Mouse (Mus musculus) R1 (cell line): ENCODE measurements around the gene Thra.

Experiments
- DNase-seq: peaks from one replicate; pipeline ENCODE4 v3.0.0-alpha.2; 2018; ENCODE audit warnings: low read depth, low spot score

Gene Thra

DNA sequence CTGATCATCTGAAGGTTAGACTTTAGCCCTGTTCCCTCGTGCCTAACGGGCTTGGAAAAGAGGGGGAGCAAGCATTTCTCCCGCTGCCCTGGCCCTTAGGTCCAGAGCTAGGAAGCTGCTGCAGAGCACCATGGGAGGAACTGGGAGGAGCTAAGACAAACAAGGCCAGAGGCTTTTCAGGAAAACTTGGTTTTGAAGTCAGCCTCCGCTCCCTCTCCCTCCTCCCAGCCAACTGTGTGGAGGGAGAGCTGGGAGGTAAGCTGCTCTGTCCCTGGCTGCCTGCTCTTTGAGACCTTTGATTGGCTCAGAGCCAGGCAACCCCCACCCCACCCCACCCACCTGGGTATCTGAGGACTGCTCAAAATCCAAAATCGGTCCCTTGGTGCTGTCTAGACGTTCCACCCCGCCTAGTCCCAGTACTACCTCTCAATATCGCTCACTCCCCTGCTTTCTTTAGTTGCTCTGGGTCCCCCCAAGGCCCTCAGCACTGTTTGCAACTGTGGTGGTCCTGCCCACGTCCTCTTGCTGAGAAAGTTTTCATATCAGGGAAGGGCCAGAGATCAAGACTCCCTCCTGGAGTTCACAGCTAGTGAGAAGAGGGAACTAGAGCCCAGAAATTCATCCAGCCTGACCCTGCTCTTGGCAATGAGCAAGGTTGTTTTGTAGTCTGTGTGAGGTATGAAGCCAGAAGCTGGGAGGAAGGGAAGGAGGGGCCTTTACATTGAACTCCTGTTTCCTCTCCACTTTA lies 36.6 kb downstream of the Thra start:
- DNase-seq = peak; percentile 92

DNA sequence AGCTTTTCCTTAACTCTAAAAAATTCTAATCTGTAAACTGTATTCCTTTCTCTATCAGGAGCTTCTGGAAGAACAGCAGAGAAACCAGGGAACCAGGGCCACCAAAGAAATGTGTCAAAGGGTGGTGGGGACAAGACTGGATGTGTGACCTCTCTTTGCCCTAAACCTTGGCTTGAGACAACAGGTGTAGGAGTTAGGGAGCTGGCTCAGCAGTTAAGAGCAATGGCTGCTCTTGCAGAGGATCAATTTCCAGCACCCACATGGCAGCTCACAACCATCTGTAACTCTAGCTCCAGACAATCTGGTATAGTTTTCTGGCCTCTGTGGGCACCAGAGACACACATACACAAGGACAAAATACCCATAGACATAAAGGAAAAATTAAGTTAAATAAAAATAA lies 37.5 kb downstream of the Thra start:
- no peak for DNase-seq

DNA sequence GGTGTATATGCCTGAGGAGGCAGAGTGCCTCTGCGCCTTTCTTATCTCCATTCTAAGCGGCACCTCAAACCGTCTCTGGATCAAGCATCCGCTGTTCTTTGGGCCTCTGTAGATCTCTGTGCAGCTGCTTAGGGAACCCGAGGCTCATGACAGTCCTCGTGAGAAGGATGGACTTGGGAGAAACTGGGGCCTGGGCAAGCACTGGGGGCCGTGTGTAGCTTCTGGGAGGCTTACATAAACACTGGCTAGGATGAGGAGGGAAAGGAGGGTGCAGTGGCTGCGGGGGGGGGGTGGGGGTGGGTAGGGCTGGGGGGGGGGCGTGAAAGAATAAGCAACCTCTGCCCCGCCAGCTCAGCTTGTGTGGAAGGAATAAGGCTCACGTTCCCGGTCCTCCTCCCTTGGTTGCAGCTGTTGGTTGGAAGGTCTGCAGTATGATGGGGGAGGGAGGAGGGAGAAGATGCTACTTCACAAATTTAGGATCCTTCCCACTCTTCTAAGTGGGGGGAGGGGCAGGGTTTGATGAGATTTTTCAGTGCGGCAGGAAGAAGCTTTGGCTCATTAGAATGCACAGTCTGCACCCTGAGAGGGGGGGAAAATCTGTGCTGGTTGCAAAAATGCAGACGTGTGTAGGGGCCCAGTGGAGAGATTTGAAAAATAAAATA lies 41.5 kb downstream of the Thra start:
- peak; percentile 48 for DNase-seq

DNA sequence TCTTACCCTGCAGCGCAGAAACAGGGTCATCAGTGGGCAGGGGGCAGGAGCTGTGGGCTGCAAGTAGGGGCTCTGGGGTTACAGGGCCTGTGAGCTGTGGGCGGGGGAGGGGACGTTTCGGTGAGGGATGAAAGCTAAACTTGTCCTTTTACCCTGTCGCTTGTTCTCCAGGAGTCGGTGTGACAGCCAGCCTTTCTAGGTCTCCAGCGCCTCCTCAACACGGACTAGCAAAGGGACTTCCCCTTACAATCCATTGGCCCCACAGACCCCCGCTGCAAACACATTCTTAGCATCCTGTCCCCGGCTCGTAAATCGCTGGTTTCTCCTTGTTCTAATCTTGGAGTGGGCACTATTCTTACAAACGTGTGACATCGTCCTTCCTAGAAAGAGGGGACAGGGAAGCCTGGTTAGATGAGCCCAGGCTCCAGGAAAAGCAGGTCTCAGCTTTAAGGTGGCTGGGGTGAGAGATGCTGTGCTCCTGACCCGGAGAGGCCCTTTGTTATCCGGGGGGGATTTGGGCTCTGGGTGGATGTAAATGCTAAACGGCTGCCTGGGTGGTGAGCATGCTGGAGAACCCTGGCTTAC lies 42.3 kb downstream of the Thra start:
- no peak for DNase-seq

DNA sequence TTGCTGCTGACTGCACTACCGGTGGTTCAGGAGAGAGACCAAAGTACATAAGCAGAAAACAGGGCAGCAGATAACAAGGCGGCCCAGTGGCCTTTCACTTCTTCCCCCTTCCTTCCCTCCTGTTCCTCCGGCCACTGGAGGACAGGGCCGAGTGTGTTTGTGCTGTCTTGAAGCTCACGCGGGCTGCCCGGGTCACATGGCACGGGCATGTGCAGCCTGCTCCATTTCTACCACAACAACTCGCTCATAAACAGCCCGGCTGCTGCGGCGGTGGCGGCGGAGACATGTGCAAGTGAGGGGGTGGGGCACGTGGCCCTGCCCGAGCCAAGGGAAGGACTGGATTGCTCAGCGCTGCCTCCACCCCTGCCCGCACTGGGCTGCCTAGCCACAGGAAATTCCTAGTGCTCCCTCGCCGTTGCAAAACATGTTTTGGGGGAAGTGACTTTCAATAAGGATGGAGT lies 42.8 kb downstream of the Thra start:
- DNase-seq = peak; percentile 73

DNA sequence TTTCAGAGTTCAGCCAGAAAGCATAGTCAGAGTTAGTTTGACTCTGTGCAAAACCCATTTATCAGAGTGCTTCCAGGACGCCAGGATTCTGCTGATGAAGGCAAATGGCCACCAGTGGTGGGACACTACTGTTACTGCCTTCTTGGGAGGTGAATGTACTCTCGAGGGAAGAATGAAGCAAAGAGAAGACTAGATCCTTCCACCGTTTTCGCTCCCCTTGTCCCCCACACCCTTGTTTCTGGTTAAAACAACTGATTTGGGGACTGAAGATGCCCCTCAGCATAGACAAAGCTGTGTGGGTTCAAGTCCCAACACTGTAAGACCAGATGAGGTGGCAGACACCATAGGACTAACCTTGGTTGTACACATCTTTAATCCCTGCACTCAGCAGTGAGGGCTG lies 43.7 kb downstream of the Thra start:
- no peak for DNase-seq

DNA sequence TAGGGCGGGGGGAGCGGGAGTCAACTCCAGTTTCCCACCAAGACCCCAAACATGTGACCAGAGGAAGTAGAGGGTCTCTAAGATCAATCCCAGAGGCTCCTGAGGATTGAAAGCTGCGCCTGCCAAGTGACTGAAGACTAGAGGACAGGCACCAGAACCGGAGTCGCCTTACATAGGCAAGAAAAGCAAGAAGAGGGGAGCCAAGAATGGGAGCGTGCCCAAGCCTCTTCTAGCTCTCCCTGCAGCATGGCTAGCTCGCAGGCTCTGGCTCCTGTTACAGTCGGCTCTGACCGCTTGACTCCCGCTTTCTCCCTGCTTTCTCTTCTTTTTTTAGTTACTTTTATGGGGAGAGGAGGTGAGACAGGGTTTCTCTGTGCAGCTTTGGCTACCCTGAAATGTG lies 44.8 kb downstream of the Thra start:
- no peak for DNase-seq

DNA sequence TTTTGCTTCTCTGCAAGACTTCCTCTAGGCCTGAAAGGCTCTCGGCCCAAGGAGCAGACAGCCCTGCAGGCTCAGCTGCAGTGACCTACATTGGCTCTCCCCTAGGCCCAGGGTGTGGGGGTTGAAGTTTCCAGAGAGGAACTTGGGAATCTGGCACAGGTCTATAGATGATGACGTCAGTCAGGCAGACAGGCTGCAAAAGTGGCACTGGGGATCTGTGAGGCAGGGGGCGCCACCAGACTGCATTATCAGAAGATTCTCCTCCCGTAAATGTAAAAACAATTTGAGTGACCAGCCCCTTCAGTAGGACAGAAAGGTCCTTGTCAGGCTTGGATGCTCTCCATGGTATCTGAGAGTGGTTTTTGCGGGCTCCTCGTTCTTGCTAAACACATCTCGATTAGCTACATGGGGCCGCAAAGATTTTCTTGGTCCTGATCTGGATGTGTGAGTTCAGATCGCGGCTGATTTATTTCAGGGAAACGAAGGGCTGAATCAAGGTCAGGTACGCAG lies 45.4 kb downstream of the Thra start:
- DNase-seq = peak; percentile 76

DNA sequence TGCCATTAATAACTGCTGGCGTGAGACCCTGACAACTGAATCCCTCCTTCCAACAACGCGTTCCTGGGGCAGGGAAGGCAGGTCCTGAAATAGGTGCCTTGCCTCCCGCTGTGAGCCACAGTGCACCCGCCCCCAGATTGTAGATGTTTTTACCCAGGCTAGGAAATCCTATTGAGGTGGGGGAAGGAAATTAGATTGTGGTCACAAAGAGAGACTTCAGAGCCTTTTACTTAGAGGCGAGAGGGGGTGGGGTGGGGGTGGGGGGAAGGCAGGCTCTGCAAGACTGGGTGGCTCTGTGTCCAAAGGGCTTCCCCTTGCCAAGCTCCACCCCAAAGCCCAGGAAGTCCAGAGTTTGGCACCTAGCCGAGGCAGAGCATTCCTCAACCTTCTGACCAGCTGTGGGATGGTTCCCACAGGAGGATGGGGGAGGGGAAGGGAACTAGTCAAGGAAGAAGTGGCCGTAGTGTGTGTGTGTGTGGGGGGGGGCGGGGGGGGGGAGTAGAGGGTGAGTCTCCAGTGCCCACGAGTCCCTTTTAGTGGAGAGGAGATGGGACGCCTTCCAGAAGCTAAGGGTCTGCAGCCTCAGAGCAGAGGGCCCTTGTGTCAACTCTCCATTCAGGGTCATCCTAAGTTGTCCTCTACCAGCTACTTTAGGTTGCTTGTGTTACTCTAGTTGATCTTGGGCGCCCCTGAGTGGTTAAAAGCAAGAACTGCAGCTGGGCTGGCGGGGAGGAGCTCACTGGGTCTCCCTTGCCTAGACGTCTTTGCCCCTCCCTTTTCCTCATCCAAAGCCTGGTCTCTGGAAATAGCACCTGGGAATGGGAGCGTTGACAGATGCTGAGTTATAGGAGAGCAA lies 46.1 kb downstream of the Thra start:
- DNase-seq = peak; percentile 97

DNA sequence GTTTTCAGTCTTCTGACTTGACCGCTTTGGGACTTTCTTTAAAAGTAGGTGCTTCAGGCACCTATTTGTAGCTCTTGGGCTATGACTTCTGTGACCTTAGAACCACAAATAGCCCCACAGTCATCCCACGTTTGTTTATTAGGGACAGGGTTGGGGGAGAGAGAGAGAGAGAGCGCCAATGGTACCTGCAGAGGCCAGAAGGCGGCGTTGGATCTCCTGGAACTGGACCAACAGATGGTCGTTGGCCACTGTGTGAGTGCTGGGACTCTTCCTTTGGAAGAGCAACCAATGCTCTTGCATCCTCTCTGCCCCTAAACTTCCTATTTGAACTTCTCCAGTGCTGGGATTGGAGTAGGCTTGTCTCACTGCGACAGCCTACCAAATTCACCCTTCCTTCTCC lies 46.8 kb downstream of the Thra start:
- DNase-seq = no peak

DNA sequence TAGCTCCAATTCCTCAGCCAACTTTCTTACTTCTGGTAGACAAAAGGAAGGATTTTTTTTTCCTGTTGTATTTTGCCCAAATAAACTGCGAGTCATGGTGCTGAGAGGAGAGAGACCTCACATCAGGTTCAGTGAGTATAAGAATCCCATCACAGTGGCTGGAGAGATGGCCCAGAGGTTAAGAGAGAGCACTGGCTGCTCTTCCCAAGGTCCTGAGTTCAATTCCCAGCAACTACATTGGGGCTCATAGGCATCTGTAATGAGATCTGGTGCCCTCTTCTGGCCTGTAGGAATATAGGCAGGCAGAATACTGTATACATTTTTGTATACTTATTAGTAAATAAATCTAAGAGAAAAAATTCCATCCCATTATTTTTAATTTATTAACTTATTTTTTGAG lies 47.3 kb downstream of the Thra start:
- DNase-seq = no peak

DNA sequence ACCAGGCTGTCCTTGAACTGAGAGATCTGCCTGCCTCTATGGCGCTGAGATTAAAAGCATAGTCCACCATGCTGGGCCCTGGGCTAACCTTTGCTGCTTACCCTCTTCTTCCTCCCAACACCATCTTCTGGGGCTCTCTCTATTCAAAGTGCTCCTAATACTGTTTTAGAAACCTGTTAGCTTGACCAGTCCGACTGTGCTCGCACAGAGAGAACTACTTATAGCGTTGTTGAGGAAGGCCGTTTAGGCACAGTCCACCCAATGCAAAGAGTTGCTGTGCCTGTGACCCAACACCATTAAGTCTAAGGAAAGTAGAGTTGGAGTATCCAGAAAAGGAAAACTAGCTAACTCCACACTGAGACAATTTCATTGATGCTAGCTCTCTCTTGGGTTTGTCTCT lies 47.7 kb downstream of the Thra start:
- DNase-seq = no peak

DNA sequence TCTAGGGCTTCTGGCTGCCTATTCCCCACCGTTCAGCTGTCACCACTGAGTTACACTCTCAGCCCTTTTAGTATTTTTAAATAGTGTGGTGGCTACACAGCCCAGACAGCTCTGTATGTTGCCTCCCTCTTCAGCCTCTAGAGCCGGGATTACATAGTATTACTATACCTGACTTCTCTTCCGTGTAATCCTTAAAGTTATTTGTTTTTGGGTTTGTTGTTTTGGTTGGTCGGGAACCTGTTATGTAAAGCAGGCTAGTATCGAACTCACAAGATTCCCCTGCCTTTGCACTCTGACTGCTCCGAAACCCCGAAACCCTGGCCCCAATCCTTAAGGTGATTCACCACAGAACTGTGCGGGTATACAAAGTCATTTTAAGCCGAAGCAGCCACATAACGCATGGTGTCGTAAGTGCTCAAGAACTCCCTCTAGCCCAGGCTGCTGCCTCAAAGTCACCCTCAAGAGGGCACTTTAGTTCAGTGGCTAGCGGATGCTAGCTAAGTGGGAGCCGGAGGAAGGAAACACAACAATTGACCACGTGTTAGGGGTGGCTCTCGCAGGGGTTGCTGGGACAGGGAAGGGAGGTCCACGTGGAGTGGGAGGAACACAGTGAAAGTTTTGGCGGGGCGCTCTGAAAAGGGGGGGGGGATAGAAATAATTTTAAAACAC lies 48.2 kb downstream of the Thra start:
- DNase-seq = peak; percentile 97

DNA sequence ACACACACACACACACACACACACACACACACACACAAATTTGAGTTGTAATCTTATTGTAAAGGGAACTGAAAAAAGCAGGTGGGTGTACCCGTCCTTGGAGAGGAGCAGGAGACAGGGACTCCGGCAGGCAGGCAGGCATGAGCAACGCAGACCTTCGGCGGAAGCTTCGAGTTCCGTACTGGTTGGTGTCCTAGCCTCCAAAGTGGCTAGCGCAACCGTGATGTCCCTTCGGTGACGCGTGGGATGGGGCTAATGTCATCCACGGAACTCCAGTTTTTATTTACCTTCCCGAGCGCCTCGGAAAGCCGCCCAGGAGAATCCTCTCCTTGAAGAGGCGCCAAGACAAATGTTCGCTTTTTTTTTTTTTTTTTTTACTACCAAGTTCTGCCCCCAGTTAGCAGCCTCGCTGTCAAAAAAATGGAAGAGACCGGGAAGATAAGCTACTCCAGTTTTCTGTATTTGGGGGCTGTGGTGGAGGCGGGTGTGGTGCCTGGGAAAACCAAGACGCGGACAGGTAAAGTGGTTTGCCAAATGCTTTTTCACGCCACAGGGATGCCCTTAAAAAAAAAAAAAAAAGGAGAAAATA lies 48.9 kb downstream of the Thra start:
- DNase-seq = no peak

DNA sequence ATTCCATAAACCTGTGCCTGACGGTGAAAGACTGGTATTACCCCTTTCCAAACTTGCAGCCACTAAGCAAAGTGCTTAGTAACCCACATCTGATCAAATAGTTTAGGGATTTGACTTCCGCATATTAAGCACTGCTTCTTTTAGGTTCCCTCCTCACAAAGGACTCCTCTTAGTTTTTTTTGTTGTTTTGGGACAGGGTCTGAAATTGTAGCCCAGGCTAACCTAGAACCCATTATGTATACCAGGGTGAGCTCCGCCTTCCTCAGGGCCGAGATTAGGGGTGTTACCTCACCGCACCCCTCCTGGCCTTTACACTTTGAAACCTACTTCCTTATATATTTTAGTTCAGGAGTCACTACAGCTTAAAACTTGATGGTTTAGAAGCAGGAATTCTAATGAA lies 49.4 kb downstream of the Thra start:
- DNase-seq = no peak

DNA sequence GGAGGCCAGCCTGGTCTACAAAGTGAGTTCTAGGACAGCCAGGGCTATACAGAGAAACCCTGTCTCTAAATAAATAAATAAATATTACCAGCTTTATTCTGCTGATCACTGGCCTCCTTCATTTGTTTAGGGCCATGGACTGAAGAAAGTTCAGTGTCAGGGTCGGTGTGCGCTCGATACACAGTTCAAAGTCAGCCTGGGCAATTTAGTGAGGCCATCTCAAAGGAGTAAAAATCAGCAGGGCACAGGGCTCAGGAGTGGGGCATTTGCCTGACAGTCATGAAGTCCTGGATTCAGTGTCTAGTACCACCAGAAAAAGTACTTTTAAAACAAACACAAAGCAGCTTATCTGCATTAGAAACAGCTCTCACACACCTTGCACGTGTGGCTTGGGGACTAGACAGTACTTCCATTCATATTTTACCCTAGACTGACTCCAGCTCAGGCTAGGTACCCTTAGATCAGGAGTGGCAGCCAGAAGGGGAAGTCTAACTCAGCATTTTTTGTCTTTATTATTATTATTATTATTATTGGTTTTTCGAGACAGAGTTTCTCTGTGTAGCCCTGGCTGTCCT lies 50.3 kb downstream of the Thra start:
- DNase-seq = no peak

DNA sequence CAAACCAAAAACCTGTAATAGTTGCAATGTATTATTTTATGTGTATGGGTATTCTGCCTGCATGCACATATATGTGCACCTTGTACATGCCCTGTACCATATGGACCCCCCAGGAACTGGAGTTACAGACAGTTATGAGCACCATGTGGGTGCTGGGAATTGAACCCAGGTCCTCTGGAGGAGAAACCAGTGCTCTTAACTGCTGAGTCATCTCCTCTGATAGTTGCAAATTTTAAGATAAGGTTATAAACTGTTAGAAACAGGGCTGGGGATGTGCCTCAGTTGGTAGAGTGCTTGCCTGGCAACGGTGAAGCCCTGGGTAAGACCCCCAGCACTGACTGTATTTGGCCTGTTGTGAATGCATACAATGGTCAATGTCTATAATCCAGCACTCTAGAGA lies 51.0 kb downstream of the Thra start:
- no peak for DNase-seq

DNA sequence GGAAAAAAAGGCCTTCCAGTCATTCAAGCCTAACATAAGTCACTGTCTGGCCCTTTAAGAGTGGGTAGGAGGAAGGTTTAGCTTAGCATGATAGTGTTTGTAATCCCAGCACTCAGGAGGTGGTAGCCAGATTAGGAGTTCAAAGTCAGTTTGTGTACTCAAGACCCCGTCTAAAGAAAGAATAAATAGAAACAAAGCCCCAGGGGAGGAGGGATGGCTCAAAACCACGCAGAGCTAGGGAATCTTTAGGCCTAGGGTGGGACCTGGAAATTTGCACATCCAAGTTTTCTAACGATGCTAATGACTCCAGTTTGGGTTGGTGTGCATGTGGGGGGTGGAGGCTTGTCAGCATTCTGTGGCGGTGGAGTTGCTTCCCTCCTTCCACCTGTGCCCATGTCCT lies 51.6 kb downstream of the Thra start:
- DNase-seq = peak; percentile 86

DNA sequence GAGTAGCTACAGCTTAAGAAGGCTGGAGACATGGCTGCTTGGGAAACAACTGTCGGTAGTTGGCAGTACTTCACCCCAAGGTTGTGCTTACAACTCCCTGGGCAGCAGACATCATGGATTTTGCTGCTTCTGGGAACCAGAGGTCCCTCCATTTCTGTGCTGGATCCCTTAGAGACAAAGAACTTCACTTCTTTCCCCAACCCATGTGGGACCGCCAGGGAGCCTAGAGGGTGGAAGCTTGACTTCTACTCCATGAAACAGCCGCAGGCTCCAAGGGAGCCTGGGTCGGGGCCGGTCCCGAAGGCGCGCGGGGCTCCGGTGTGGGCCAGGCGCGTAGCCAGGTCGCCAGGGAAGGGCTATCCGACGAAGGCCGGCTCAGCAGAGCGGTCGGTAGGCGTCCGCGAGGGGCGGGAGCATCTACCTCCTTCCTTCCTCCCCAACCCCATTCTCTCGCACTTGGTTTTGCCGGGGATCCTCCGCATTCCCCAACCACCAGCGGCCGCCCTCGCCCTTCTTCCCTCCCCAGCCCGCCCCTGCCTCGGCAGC lies 54.1 kb downstream of the Thra start:
- peak; percentile 83 for DNase-seq

DNA sequence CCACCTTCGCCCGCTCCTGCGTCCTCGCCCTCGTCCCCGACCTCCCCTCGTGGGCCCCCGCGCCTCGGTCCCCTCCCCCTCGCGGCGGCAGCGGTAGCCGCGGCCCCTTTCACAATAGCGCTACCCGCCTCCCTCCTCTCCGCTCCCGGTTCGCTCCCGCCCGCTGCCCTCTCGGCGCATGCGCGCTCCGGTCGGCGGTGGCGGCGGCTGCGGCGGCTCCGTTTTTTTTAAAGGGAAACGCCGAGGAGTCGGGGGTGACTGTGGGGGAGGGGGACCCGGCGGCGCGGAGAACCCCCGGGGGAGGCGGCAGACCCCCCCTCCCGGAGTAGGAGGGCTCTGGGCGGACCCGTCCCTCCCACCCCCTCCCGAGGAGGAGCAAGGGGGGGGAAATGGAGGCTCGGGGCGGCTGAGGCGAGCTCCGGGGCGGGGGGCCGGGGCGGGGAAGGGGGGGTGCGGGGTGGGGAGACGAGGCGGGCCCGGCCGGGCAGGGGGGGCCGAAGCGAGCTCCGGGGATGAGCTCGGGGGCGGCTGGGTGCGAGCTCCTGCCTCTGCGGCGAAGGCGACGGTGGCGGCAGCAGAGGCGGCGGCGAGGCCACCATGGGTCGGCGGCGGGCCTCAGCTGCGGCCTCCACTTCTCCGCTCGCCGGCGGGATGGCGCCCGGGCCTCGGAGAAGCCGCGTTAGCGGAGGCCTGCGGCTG lies 54.7 kb downstream of the Thra start, which contains the start of gene Msl1:
Gene Msl1 (plus strand): TSS at position 502 of the 699 bp plus-strand sequence.
- no peak for DNase-seq
